Mouse (Mus musculus) kidney, embryonic 14.5 days (tissue): Measurements from ENCODE around the gene Cpd. TPM values are rescaled to one million over a fixed set of nuclear protein-coding genes. Genes with fewer than 3 reads are reported as not detected.

Source experiments
- ATAC-seq: fragments of 200-750 bp; cut with Nextera tagmentation; 2 replicates; pipeline ENCODE4 v1.8.0; 2017; ENCODE audit warnings: moderate number of reproducible peaks, mild to moderate bottlenecking, moderate TSS enrichment, moderate library complexity; ENCODE audit not compliant: low FRiP score, low TSS enrichment
- H3K27ac ChIP-seq: fragments of 300-500 bp; sonication (generic); 2 replicates; pipeline ENCODE4 v1.5.1; 2014; ENCODE audit warnings: low read depth, mild to moderate bottlenecking, low read length, moderate library complexity, mixed read lengths
- H3K27me3 ChIP-seq: fragments of 300-500 bp; sonication (generic); 2 replicates; pipeline ENCODE4 v1.6.1; 2014; ENCODE audit warnings: mild to moderate bottlenecking, low read length; ENCODE audit not compliant: control insufficient read depth, insufficient read depth
- H3K36me3 ChIP-seq: fragments of 300-500 bp; sonication (generic); 2 replicates; pipeline ENCODE4 v1.6.1; 2014; ENCODE audit warnings: low read length, mixed read lengths; ENCODE audit not compliant: control insufficient read depth, insufficient read depth
- H3K4me1 ChIP-seq: fragments of 300-500 bp; sonication (generic); 2 replicates; pipeline ENCODE4 v1.6.1; 2014; ENCODE audit warnings: low read length, mixed read lengths; ENCODE audit not compliant: control insufficient read depth, insufficient read depth
- H3K4me2 ChIP-seq: fragments of 300-500 bp; sonication (generic); replicated peaks from 2 replicates; pipeline ENCODE4 v1.6.1; 2014; ENCODE audit warnings: low read depth, mild to moderate bottlenecking, low read length
- H3K4me3 ChIP-seq: fragments of 300-500 bp; sonication (generic); 2 replicates; pipeline ENCODE4 v1.5.1; 2014; ENCODE audit warnings: mild to moderate bottlenecking, low read length
- H3K9ac ChIP-seq: fragments of 300-500 bp; sonication (generic); 2 replicates; pipeline ENCODE4 v1.6.1; 2014; ENCODE audit warnings: low read depth, mild to moderate bottlenecking, low read length, moderate library complexity
- H3K9me3 ChIP-seq: fragments of 300-500 bp; sonication (generic); 2 replicates; pipeline ENCODE4 v1.6.1; 2016; ENCODE audit warnings: low read length; ENCODE audit not compliant: control insufficient read depth
- WGBS: fragments of 180-500 bp; shearing (Covaris S2); extraction: QIAGEN DNeasy Blood & Tissue Kit; methylation state at CpG from one replicate; pipeline ENCODE4 v1.1.7; 2014; 5-methylcytosine and 5-hydroxymethylcytosine counted together
- polyA plus RNA-seq: library from polyadenylated mRNA; unstranded; fragments of >200 nt; fragmentation: Nextera tagmentation; extraction: Ambion mirVana; gene quantifications from 2 replicates; pipeline ENCODE4 v1.2.1, GENCODE M21; 2014

Cpd gene
- polyA plus RNA-seq: 22.1 and 35.0 TPM in 2 replicates

DNA sequence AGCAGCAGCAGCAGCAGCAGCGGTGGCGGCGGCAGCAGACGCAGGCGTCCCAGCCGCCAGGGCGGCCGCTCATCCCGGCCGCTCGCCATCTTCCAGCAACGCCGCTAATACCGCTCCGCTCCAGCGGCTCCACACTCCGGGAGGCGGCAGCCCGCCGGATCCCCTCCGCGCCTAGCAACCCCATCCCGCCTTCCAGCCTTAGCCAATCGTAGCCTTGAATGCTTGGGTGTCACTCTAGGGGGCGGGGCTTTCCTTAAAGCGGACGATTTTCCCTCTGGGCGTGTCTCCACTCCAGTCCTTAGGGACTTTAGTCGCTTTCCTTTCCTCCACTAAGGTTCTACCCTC, at the start of gene Cpd:
Cpd (minus strand) TSS at position 141 of the 345 bp plus-strand sequence.
- peak within 1 kb of the TSS; percentile 88 for H3K4me3 ChIP-seq

DNA sequence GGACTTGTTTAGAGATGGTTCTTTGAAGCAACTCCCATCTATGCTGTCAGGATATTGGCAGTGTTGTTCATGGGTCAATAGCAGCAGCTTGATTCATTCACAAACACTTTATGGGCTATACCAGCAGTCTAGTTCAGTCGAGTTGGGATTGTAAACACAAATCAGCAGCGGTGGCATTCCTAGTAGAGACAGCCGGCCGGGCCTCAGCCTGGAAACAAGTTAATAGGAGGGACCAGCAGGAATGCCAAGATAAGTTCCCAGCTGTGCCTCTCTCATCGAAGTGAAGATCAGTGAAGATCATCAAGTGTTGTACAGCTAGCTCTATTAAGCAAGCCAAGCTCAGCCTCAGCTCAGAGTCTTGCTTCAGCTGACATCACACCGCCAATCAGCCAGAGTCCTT, 49.5 kb upstream of the Cpd start:
- Histone ChIP-seq H3K36me3 (no peaks in the 10 kb centered on the region), H3K9ac (no peak overlapping the region), H3K9me3 (no peaks in the 10 kb centered on the region), H3K4me2 (no peak overlapping the region), H3K4me3 (no peak overlapping the region), H3K27me3 (no peaks in the 10 kb centered on the region), H3K4me1 (peaks cover 37% of the 10 kb centered on the region), H3K27ac (peak overlapping the region; percentile 44; the same call in 1 of the 2 replicates)
- ATAC-seq: no peak
- WGBS: 38% methylated on average over 6 of the region's 6 CpGs

More for the DNA sequence above, at the start of gene Cpd:
- Histone ChIP-seq H3K4me2 (peak within 1 kb of the TSS; percentile 98), H3K27me3 (no peaks in the 10 kb centered on the region), H3K9ac (peak within 1 kb of the TSS; percentile 96), H3K9me3 (no peaks in the 10 kb centered on the region), H3K4me1 (peaks cover 29% of the 10 kb centered on the region), H3K27ac (peak within 1 kb of the TSS; percentile 88), H3K36me3 (no peaks in the 10 kb centered on the region)
- WGBS: under 1% methylated on average over 27 of the region's 29 CpGs
- ATAC-seq: peak; percentile 99

DNA sequence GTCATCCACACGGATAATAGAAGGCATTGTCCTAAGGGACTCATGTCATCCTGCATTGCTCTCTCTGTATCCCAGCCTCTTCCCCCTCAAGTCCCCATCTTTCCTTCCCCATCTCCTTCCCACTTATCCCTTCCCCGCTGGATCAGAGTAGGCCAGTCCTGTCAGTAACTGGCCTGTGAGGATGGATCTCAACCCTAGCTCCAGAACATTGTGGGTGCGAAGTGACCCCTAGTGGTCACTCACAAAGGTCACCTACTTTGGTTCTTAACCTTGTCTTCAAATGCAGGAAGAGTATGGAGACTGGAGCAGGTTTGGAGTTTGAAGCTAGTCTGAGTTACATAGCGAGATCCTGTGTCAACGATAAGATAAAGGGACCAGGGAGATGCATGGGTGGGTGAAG, 47.4 kb upstream of the Cpd start:
- ATAC-seq: peak; percentile 75
- no peaks in the 10 kb centered on the region for H3K27me3 ChIP-seq
- WGBS: 21% methylated on average over 5 of the region's 5 CpGs
- 0 out of 2 replicates have a peak overlapping the region, but pooled peaks have one; percentile 7 for H3K9ac ChIP-seq
- H3K4me2 ChIP-seq: no peak overlapping the region; the same call in 1 of the 2 replicates
- H3K36me3 ChIP-seq: no peaks in the 10 kb centered on the region
- no peak overlapping the region for H3K4me3 ChIP-seq
- peaks cover 40% of the 10 kb centered on the region for H3K4me1 ChIP-seq
- H3K9me3 ChIP-seq: no peaks in the 10 kb centered on the region
- peak overlapping the region; percentile 69 for H3K27ac ChIP-seq

DNA sequence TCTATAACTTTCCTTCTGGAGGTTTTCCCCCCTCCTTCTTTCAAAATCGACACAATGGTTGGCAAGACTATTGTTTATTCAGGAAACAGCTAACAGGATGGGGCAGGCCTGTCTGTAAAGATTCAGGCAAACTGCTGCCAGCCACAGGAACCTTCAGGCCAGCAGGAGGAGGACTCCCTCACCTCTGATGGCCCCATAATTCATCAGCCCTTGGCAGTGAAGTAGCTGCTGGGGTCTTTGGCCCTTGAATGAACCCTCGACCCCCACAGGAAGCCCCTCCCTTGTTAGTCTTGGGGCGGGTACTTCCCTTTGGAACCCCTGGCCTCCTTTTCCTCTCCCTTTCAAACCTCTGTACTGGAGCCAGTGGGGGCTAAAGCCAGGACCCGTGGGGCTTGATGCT, 46.8 kb upstream of the Cpd start:
- peaks cover 40% of the 10 kb centered on the region for H3K4me1 ChIP-seq
- H3K9me3 ChIP-seq: no peaks in the 10 kb centered on the region
- H3K9ac ChIP-seq: 0 out of 2 replicates have a peak overlapping the region, but pooled peaks have one; percentile 7
- peak; percentile 67 for ATAC-seq
- no peak overlapping the region for H3K4me3 ChIP-seq
- no peaks in the 10 kb centered on the region for H3K27me3 ChIP-seq
- peak overlapping the region; percentile 73 for H3K27ac ChIP-seq
- no peaks in the 10 kb centered on the region for H3K36me3 ChIP-seq
- no peak overlapping the region; the same call in 1 of the 2 replicates for H3K4me2 ChIP-seq
- WGBS: 5% methylated on average over 4 of the region's 4 CpGs

DNA sequence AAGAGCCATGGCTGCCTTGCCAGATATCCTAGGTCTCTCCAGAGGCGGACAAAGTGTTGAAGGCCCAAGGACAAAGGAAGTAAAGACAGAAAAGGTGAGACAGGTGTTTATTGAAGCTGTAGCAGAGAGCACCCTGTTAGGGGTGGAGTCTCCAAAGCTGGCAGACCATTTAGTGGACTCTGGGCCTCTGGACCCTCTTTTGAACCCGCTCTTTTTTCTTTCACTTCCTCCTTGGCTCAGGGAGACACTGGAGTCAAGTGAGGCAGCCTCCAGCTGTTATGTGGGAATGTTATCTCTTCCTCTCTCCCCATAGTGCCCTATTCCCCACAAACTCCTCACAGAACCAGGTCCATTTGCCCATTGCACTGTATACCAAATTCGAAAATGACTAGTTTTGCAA, 46.2 kb upstream of the Cpd start:
- Histone ChIP-seq H3K4me2 (no peak overlapping the region), H3K4me3 (no peak overlapping the region), H3K4me1 (peaks cover 37% of the 10 kb centered on the region), H3K27ac (peak overlapping the region; percentile 73; the same call in 1 of the 2 replicates), H3K27me3 (no peaks in the 10 kb centered on the region), H3K9me3 (no peaks in the 10 kb centered on the region), H3K36me3 (no peaks in the 10 kb centered on the region), H3K9ac (no peak overlapping the region)
- no peak for ATAC-seq
- 84% methylated on average over 3 of the region's 3 CpGs for WGBS

DNA sequence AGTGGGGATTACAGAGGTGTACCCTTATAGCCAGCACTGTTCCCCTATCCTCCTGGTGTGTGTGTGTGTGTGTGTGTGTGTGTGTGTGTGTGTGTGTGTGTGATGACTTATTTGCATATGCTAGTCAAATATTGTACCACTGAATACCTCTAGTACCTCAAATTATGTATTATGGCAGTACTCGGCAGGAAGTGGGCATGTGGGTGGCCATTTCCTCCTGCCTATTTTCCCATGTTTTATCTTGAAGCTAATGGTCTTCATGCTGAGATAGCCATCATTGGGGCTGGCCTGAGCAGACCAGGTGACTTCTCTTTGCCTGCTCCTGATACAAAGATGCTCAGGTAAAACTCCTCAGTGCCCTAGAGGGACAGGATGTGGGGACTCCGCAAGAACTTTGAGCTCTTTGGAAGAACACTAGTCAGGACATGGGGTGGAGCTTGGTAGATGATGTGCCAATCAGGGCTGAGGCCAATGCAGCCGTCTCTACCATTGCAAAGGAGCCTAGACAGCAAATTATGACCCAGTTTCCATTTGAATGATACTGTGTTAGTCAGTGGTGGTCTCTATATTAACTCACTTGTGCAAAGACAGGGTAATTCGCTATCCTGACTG, 45.0 kb upstream of the Cpd start:
- Histone ChIP-seq H3K9me3 (no peaks in the 10 kb centered on the region), H3K27ac (no peak overlapping the region), H3K27me3 (no peaks in the 10 kb centered on the region), H3K4me1 (peaks cover 31% of the 10 kb centered on the region), H3K9ac (no peak overlapping the region), H3K36me3 (no peaks in the 10 kb centered on the region), H3K4me2 (no peak overlapping the region), H3K4me3 (no peak overlapping the region)
- no peak for ATAC-seq
- WGBS: 83% methylated on average over 4 of the region's 4 CpGs

DNA sequence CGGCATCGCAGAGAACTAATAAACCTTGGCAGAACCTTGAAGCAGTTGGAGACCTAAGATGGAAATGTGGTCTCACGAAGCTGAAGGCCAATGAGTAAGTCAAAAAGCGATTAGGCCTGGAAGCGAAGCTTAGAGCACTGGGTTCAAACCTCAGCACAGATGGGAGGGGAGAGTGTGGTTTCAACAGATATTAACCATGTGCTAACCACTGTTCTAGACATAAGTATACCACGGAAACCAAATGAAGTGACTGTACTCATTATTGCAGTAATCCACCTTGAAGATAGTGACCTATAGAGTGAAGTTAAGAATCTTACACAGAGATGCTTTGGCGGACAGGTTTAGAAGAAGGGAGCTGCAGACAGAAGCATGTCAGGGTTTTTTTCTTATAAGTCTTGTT, 44.4 kb upstream of the Cpd start:
- no peak for ATAC-seq
- H3K27ac ChIP-seq: no peak overlapping the region
- 91% methylated on average over 7 of the region's 7 CpGs for WGBS
- H3K4me2 ChIP-seq: no peak overlapping the region
- no peak overlapping the region for H3K9ac ChIP-seq
- H3K36me3 ChIP-seq: no peaks in the 10 kb centered on the region
- no peaks in the 10 kb centered on the region for H3K9me3 ChIP-seq
- H3K27me3 ChIP-seq: no peaks in the 10 kb centered on the region
- H3K4me1 ChIP-seq: peaks cover 25% of the 10 kb centered on the region
- H3K4me3 ChIP-seq: no peak overlapping the region

DNA sequence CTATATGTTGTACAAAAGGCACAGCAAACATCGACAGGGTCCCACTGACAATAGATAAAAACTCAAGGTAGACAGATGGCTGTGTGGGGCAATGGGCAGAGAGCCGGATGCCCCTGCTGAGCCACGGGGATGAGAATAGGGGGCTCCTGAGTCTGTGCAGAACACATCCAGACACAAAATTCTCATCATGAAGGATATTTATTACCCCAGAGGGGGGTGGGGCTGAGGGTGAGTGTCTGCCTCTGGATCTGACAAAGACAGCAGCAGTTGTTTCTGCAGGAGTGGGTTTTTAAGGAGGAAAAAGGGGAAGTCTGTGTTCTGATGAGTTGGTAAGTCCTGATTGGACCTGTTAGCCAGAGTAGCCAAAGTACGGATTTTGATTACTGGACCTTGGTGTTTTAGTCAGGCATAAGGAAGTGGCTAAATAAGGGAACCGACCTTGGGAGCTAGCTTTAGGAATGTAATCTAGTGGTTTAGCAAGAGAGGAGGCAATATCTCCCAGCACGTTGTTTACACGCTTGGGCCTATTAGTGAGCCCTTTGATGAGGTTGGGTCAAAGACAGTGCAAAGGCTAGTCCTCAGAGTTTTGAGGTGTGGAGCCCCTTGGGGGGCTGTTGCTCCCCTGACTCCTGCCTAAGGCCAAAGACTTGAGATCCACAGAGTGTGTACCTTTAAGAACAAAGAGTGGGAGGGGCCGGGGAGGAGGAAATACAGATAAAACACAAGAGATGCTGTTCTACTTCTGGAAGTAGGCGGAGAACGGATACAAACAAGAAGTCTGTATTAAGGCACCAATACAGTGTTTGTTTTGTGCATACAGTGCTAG, 42.7 kb upstream of the Cpd start:
- Histone ChIP-seq H3K4me1 (peaks cover 18% of the 10 kb centered on the region), H3K4me2 (0 out of 2 replicates have a peak overlapping the region, but pooled peaks have one; percentile 12), H3K27ac (peak overlapping the region; percentile 47; the same call in 1 of the 2 replicates), H3K4me3 (no peak overlapping the region), H3K27me3 (no peaks in the 10 kb centered on the region), H3K9me3 (no peaks in the 10 kb centered on the region), H3K36me3 (no peaks in the 10 kb centered on the region), H3K9ac (no peak overlapping the region)
- 46% methylated on average over 10 of the region's 10 CpGs for WGBS
- no peak for ATAC-seq

DNA sequence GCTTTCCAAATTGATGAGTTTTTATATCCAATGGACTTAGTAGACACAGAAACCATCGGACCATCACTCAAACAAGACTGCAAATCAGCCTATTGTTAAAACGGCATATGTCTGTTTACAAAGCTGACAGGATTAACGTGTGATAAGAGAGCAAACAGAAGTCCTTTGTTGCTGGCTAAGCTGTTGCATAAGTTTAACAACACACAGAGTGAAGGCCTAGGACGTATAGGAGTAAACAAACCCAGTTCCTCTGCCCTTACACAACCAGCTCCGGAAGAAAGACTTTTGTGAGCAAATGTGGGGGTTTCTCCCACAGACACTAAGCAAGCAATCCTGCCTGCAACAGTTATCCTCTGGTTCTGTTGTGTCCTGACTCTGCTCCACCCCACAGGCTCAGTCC, 37.6 kb upstream of the Cpd start:
- Histone ChIP-seq H3K36me3 (no peaks in the 10 kb centered on the region), H3K9ac (no peak overlapping the region), H3K27ac (no peak overlapping the region), H3K4me3 (no peak overlapping the region), H3K4me2 (no peak overlapping the region), H3K27me3 (no peaks in the 10 kb centered on the region), H3K9me3 (no peaks in the 10 kb centered on the region), H3K4me1 (no peaks in the 10 kb centered on the region; the same call in 1 of the 2 replicates)
- 49% methylated on average over 5 of the region's 5 CpGs for WGBS
- no peak for ATAC-seq
